Mouse (Mus musculus) limb, embryonic 10.5 days (tissue): ENCODE measurements at regions not wholly inside any gene's neighbourhood (a gene's known extent, or its start where the extent isn't known, plus 50 kb on each side); places are given as distances from the start of the nearest gene placed in this dataset.

Experiments used
- DNase-seq: peaks from one replicate; pipeline ENCODE4 v3.0.0-alpha.2; 2017; ENCODE audit warnings: low spot score
- H3K27ac ChIP-seq: fragments of 300-500 bp; sonication (generic); 2 replicates; pipeline ENCODE4 v1.5.1; 2016; ENCODE audit warnings: mild to moderate bottlenecking
- H3K27me3 ChIP-seq: fragments of 300-500 bp; sonication (generic); 2 replicates; pipeline ENCODE4 v1.6.1; 2016; ENCODE audit warnings: low read depth, mild to moderate bottlenecking; ENCODE audit not compliant: poor library complexity, severe bottlenecking
- H3K36me3 ChIP-seq: fragments of 300-500 bp; sonication (generic); 2 replicates; pipeline ENCODE4 v1.6.1; 2016; ENCODE audit warnings: mild to moderate bottlenecking, moderate library complexity
- H3K4me1 ChIP-seq: fragments of 300-500 bp; sonication (generic); 2 replicates; pipeline ENCODE4 v1.6.1; 2016
- H3K4me3 ChIP-seq: fragments of 300-500 bp; sonication (generic); 2 replicates; pipeline ENCODE4 v1.5.1; 2016; ENCODE audit warnings: mild to moderate bottlenecking, moderate library complexity
- H3K9me3 ChIP-seq: fragments of 300-500 bp; sonication (generic); replicated peaks from 2 replicates; pipeline ENCODE4 v1.6.1; 2016; ENCODE audit warnings: mild to moderate bottlenecking
- WGBS: fragments of 180-500 bp; shearing (Covaris S2); methylation state at CpG from one replicate; pipeline ENCODE4 v1.1.7; 2016; 5-methylcytosine and 5-hydroxymethylcytosine counted together

DNA sequence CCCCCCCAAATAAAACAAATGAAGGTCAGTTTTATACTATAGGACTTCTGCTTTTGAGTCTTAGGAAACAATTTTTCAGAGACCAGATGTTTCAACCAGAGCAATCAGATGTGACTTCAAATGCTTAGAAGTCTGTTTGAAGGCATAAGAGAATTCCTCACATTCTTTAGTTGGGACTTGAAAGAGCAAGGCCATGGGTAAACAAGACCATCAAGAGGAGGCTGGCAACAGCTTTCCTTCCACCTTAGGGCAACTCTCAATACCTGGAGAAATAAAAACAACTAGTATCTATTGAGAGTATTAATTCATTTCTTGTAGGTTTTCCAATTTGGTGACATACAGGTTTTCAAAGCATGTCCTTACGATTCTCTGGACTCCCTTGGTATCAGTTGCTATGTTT lies 381.8 kb upstream of the Zfp462 start:
- Histone ChIP-seq H3K27me3 (no peaks in the 10 kb centered on the region), H3K9me3 (no peaks in the 10 kb centered on the region), H3K27ac (no peak overlapping the region), H3K4me3 (no peak overlapping the region), H3K4me1 (no peaks in the 10 kb centered on the region), H3K36me3 (no peaks in the 10 kb centered on the region)
- WGBS = 89% methylated on average over 1 of the region's 1 CpGs
- DNase-seq = no peak

DNA sequence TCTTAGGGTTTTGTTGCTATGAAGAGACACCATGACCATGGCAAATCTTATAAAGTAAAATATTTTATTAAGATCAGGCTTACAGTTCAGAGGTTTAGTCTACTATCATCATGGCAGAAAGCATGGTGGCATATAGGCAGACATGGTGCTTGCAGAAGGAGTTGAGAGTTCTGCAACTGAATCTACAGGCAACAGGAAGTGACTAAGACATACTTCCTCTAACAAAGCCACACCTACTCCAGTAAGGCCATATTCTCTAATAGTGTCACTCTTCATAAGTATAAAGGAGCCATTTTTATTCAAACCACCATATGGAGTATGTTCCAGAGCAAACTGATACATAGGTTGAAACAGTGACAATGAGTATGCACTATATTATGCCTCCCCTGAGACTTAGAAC lies 371.7 kb upstream of the Zfp462 start:
- Histone ChIP-seq H3K27ac (no peak overlapping the region), H3K4me3 (no peak overlapping the region), H3K4me1 (no peaks in the 10 kb centered on the region), H3K9me3 (no peaks in the 10 kb centered on the region), H3K36me3 (no peaks in the 10 kb centered on the region), H3K27me3 (no peaks in the 10 kb centered on the region)
- DNase-seq = no peak

DNA sequence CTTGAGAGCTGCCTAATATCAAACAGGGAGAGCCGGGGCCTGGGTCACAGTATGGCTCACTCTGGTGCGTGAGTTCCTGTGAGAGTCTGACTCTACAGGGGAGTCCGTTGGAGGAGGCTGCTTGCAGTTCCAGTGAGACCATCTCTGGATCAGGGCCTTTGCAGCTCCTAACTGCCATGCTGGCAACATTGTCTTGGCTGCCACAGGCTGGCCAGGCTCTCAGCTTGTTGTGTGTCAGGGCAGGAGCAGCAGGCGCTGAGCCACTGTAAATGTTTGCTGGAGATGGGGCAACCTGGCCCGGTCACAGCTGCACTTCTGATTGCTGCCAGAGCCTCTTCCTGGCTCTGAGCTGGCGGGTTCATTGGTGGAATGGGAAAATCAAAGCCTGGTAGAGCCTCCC lies 357.7 kb upstream of the Zfp462 start:
- WGBS = 74% methylated on average over 6 of the region's 6 CpGs
- Histone ChIP-seq H3K27me3 (no peaks in the 10 kb centered on the region), H3K4me1 (peaks cover 5% of the 10 kb centered on the region; the same call in 1 of the 2 replicates), H3K27ac (peak overlapping the region; percentile 61), H3K4me3 (no peak overlapping the region), H3K9me3 (no peaks in the 10 kb centered on the region), H3K36me3 (no peaks in the 10 kb centered on the region)
- no peak for DNase-seq

DNA sequence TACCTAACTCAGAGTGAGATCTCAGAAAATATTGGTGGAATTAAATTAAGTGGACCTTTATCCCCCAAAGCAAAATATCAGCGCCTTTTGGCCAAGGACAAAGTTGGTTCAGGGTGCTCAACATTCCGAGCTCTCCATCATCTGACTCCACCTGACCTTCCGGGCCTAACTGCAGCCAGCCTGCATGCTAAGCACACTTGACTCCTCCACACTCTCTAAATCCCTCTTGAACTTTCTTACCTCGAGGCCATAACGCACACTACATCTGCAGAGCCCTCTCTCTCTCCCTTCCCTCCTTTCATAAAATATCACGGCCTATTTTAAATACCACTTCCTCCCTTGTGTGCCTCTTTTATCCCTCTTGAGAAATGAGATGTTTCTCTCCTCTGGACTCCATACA lies 356.1 kb upstream of the Zfp462 start:
- Histone ChIP-seq H3K4me3 (no peak overlapping the region), H3K9me3 (no peaks in the 10 kb centered on the region), H3K36me3 (no peaks in the 10 kb centered on the region), H3K27ac (no peak overlapping the region), H3K4me1 (peaks cover 5% of the 10 kb centered on the region; the same call in 1 of the 2 replicates), H3K27me3 (no peaks in the 10 kb centered on the region)
- WGBS = 83% methylated on average over 6 of the region's 6 CpGs
- DNase-seq = no peak

DNA sequence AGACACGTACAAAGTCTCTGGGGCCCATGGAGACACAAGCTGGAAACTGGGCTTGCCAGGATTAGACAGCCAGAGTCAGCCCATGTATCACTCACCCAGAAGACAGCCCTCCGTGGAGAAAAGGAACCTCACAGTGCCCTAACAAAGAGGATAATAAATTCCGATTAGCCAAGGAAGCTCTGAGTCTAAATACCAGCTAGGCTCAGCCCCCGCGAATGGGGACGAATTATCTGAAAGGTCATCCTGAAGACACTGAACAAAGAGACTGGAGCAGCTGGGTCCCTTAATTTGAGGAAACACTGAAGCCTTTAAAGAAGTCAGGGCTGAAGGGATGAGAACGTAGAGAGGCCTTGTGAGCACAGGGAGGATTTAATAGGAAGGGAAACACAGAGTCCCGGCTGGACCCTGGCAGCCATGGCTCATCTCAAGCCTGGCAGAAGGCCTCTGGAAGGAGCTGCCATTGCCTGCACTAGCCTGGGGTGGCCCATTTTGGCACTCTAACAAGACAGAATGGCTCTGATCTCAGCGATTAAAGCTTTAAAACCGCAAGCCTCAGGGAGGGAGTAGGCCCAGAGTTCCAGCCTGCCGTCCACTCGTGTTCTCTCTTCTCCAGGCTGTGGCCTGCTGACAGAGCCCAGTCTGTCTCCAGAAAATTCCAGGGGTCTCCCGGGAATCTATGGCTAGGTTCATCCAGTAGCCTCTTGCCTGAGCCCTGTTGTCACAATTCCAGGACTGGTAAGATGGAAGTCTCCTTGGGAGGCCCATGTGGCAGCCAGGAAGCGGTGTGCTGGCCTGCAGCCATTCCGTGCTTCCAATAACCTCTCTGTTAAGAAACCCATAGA lies 343.0 kb upstream of the Zfp462 start:
- H3K36me3 ChIP-seq = no peaks in the 10 kb centered on the region
- H3K9me3 ChIP-seq = no peaks in the 10 kb centered on the region
- no peak overlapping the region for H3K4me3 ChIP-seq
- WGBS = 46% methylated on average over 15 of the region's 15 CpGs
- peaks cover 9% of the 10 kb centered on the region for H3K4me1 ChIP-seq
- H3K27ac ChIP-seq = peak overlapping the region; percentile 74
- DNase-seq = no peak
- H3K27me3 ChIP-seq = no peaks in the 10 kb centered on the region

DNA sequence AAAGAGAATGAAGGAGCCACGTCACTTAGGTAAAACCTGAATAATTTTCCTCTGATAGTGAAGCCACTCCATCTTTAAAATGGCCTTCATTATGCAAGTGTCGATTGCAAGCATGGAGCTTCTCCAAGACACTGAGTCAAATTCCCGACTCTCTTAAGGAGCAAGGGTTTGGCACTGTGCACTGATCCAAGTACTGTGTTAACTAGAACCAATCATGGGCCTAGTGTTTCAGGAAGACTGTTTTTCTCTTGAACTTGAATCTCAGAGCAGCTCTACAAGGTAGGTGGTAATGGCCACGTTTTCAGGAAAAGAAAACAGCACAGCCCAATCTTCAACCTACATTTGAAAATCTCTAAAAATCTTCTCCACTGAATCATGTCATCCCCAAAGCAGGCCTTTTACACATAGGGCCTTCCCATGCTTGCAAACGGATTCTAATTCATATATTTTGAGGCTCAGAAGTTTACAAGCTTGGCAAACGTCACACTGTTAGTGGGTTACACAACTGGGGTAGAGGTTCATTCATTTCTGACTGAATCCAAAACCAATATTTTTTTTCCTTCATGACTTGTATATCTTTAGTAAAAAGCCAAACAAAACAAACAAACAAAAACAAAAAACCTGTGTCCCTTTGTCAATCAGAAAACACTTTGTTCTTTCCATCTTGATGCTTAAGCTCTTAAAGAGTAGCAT lies 342.2 kb upstream of the Zfp462 start:
- DNase-seq = no peak
- 67% methylated on average over 6 of the region's 6 CpGs for WGBS
- H3K4me3 ChIP-seq = no peak overlapping the region
- no peaks in the 10 kb centered on the region for H3K27me3 ChIP-seq
- no peaks in the 10 kb centered on the region for H3K36me3 ChIP-seq
- H3K4me1 ChIP-seq = peaks cover 9% of the 10 kb centered on the region
- H3K27ac ChIP-seq = peak overlapping the region; percentile 74
- H3K9me3 ChIP-seq = no peaks in the 10 kb centered on the region

DNA sequence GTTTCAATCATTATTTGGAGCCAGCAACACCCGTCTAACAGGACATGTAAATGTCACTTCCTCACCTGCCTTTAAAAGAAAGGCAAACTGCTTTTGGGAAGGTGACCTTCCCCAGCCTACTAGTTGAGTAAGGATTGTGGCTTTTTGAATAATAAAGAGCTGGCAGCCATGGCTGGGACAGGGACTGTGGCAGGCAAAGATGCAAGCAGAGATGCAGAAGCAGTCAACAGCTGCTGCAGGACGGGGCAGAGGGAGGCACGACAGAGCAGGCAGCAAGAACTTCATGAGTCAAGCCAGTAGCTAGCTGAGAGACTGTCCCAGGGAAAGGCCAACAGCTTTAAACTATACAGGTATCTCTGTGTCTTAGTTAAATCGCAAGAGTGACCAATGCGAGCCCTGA lies 334.7 kb upstream of the Zfp462 start:
- Histone ChIP-seq H3K4me1 (0 out of 2 replicates have a peak, but pooled peaks cover 2% of the 10 kb centered on the region), H3K27me3 (no peaks in the 10 kb centered on the region), H3K4me3 (no peak overlapping the region), H3K27ac (no peak overlapping the region), H3K36me3 (no peaks in the 10 kb centered on the region), H3K9me3 (no peaks in the 10 kb centered on the region)
- no peak for DNase-seq
- 71% methylated on average over 5 of the region's 5 CpGs for WGBS

DNA sequence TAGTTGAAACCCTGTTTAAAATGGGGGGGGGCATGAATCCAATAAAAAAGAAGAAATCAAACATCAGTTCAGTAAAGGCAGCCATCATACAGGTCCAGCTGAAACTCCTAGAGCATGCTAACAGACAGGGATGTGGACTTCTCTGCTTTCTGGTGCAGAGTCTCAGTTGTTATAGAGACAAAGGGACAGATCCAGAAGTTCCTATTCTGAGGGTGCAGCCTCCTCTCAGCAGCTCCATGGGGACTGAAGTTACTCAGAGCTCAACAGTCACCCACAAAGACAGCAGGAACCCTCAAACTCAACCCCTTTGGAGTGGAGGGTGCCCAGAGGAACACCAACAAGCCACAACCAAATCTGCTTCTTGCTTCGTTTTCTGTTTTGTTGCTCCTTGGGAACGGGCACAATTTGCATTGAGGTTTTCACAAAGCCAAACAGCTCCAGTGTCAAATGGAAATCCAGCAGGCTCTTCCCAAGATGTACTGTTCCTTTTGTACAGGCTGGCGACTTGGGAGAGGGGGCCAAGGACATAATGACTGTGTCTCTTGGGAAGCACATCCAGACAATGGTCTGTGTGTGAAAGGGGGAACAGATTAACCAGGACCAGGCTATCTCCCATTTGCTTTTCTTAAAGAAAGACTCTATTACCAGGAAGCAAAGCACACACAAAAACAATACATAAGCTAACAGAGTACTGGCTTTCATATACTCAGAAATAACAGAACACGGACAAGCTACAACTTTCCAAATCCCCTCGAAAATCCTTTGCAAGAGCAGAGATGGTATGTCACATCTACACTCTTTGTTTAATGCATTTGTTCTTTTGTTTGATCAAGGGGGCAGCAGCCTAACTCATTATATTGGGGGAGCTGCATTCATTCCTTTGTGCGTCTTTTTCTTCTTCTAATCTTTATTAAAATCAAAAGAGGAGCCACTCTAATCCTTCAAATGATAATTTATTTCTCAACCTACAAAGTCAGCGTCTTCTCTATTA lies 332.6 kb upstream of the Zfp462 start:
- H3K27ac ChIP-seq = no peak overlapping the region
- H3K27me3 ChIP-seq = no peaks in the 10 kb centered on the region
- no peak overlapping the region for H3K4me3 ChIP-seq
- 81% methylated on average over 7 of the region's 7 CpGs for WGBS
- no peak for DNase-seq
- no peaks in the 10 kb centered on the region for H3K36me3 ChIP-seq
- H3K9me3 ChIP-seq = no peaks in the 10 kb centered on the region
- 0 out of 2 replicates have a peak, but pooled peaks cover 2% of the 10 kb centered on the region for H3K4me1 ChIP-seq

DNA sequence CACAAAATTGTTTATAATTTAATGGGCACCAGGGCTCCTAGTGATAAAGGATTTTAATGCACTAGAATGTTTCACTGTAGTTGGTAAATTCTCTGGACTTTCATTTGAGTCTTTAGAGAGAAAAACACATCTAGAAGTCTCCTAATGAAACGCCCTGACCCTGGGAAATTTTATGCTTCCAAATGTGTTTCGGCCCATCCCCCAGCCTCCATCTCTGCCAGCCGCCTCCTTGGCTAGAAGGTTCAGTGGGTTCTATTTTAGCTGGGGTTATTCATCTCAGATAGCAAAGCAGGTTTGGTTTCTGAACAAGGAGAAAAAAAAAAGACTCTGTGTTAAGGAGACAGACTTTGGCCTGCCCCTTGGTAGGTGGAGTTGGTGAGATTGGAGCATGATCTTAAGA lies 331.8 kb upstream of the Zfp462 start:
- H3K27me3 ChIP-seq = no peaks in the 10 kb centered on the region
- H3K4me3 ChIP-seq = no peak overlapping the region
- H3K9me3 ChIP-seq = no peaks in the 10 kb centered on the region
- 68% methylated on average over 3 of the region's 3 CpGs for WGBS
- DNase-seq = no peak
- H3K36me3 ChIP-seq = no peaks in the 10 kb centered on the region
- no peak overlapping the region for H3K27ac ChIP-seq
- 0 out of 2 replicates have a peak, but pooled peaks cover 2% of the 10 kb centered on the region for H3K4me1 ChIP-seq

DNA sequence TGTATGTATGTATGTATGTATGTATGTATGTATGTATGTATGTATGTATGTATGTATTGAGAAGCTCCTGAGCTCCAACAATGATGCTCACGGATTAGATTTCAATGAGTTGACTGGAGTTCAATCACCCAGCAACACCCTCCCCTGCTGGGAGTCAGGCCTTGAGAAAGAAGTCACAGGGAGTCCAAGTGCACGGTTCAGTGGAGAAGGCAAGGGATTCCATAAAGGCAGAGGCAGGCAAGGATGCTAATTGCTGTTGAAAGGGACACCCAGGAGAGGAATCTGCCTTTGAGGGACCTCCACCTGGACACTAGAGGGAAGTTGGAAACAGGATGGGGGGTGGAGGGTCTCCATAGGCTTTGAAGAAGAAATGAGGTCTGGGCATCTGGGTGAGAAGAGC lies 331.2 kb upstream of the Zfp462 start:
- Histone ChIP-seq H3K4me3 (no peak overlapping the region), H3K36me3 (no peaks in the 10 kb centered on the region), H3K4me1 (0 out of 2 replicates have a peak, but pooled peaks cover 2% of the 10 kb centered on the region), H3K27me3 (no peaks in the 10 kb centered on the region), H3K27ac (no peak overlapping the region), H3K9me3 (no peaks in the 10 kb centered on the region)
- DNase-seq = no peak
- 82% methylated on average over 2 of the region's 2 CpGs for WGBS

DNA sequence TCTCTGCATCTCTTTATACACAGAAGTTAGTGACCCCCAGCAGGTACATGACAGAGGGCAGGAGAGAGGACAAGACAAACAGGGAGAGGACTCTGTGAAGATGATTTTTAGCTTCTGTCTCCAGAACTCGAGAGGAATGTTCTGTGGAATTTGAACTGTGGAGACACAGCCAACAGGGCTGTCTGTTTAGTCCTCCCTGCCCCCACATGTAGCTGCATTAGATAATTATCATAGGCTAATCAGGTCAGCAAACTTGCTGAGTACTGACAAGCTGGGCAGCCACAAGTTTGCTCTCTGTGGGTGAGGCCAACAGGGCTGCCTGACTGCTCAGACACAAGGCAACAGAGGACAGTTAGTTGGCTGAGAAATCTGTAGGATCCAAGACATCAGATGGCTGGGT lies 329.0 kb upstream of the Zfp462 start:
- 47% methylated on average over 1 of the region's 1 CpGs for WGBS
- Histone ChIP-seq H3K4me1 (0 out of 2 replicates have a peak, but pooled peaks cover 2% of the 10 kb centered on the region), H3K27me3 (no peaks in the 10 kb centered on the region), H3K9me3 (no peaks in the 10 kb centered on the region), H3K36me3 (no peaks in the 10 kb centered on the region), H3K4me3 (no peak overlapping the region), H3K27ac (no peak overlapping the region)
- DNase-seq = no peak

DNA sequence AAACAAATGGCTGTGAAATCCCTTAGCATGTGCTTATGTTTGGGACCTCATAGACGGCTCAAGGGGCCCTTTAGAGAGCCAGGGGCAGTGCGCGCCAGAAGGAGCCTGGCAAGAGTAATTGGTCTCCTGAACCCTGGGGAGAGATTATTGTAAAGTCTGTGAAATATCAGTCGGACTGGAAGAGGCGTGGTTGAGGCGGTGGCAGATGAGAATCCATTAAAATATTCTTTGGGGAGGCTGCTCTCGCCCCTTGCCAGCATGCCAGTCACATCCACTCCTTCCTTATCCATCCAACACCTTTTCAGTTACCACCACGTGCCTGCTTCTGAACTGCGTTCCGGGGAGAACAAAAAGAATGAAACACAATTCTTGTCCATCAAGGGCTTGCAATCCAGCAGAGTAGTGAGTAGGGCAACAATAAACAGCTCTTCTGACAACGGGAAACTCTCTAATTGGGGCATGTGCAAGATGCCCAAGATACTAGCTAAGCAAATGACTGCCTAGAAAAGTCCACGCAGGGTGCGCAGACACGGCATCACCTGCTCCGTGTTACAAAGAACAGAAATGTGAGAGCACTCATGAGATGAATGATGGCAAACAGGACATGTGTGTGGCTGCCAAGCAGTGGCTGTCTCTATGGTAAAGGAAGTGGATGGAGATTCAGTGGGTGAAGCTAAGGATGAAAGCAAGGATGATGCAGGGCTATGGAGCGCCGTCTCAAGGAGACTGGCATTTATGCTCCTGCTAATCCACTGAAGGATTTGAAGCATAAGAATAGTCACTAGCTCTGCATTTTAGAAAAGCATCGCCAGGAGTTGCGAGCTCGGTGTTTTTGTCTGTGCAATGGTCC lies 320.6 kb upstream of the Zfp462 start:
- Histone ChIP-seq H3K4me3 (no peak overlapping the region), H3K36me3 (no peaks in the 10 kb centered on the region), H3K27ac (no peak overlapping the region), H3K27me3 (no peaks in the 10 kb centered on the region), H3K4me1 (no peaks in the 10 kb centered on the region; the same call in 1 of the 2 replicates), H3K9me3 (no peaks in the 10 kb centered on the region)
- no peak for DNase-seq
- 90% methylated on average over 20 of the region's 20 CpGs for WGBS
